Mouse (Mus musculus): ENCODE measurements around the gene Trio.

GRCm38 (mm10) chr15:27806219-27806618 lies 219.4 kb downstream of the Trio start:
- TF ChIP-seq CTCF (IDR thresholded peaks at IDR 0.05; ENCODE audit: extremely low read depth, insufficient read depth, insufficient read length, insufficient replicate concordance): no peak
- no peak for TF ChIP-seq POLR2A (IDR thresholded peaks at IDR 0.05; ENCODE audit: low read depth, low read length)
